Mouse (Mus musculus) heart, postnatal 10 days (tissue): Measurements from ENCODE around the gene Myrip. TPM values are rescaled to one million over a fixed set of nuclear protein-coding genes. Genes with fewer than 3 reads are reported as not detected.
A peak's percentile ranks its signal among the peaks of the same experiment; 100 is the strongest.
"Not testable (repeated sequence)": the region's sequence is repeated elsewhere in the genome, so short reads cannot be mapped to it uniquely, and the experiment has no call there.

Source experiments
- DNase-seq, 2 experiments: peaks; one replicate each; pipeline ENCODE4 v3.0.0; 2021
- intact Hi-C: fragments of 180-260 bp; cut with DNase I; formaldehyde crosslinking; loops from one replicate; pipeline ENCODE4 v1.15.1; 2025
- total RNA-seq, 2 experiments: library from RNA; stranded (reverse); gene quantifications; 2 replicates each; pipeline ENCODE4 v1.2.3; 2021

Gene Myrip
- 1 to 10 TPM; 2.3 to 3.8 TPM for total RNA-seq

DNA sequence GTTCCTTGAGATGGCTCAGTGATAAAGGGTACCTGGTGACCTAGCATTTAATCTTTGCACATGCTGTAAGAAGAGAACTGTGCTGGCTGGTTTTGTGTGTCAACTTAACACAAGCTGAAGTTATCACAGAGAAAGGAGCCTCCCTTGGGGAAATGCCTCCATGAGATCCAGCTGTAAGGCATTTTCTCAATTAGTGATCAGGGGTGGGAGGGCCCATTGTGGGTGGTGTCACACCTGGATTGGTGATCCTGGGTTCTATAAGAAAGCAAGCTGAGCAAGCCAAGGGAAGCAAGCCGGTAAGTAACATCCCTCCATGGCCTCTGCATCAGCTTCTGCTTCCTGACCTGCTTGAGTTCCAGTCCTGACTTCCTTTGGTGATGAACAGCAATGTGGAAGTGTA lies at the start of gene Myrip:
TSS of gene Myrip (plus strand) at position 301 of the 400 bp plus-strand sequence.
- DNase-seq, intact Hi-C loops: not testable (repeated sequence)

DNA sequence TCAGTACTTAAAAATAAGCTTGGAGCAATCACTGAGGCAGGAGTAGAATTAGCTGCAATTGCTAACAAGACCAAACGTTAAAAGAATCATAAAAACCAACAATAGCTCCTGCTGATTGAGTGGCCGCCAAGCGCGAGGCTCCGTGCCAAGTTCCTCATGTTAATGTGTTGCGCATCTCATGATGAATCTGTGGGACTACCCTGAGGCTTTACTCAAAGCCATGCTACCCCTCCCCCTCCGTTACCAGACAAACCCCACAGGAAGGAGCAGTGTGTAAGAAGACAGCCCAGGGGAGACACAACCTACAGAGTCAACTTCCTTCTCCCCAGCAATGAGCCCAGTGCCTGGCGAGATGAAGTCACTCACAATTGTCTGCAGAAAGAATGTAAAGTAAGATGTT lies 41.5 kb upstream of the Myrip start:
- DNase-seq: peak; percentile 39 to 42
- intact Hi-C loops: no loop called here

DNA sequence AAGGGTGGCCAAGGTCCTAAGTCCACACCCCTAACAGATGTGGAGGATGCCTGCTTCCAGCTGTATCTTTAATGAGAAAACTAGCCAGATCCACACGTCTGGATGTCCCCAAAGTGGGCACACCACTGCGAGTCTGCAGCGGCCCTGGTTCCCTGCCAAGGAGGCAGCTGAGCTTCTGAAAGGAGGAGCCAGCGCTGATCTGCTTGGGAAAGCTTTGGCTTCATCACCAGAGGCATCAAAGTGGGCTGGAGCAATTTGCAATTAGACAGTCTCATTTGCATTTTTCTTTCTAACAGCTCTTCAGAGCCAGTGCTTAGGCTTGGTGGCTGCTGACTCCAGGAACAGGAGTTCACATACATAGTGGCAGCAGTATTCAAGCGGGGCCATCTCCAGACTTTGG lies 37.3 kb upstream of the Myrip start:
- peak; percentile 9 to 29 for DNase-seq
- intact Hi-C loops: no loop called here

DNA sequence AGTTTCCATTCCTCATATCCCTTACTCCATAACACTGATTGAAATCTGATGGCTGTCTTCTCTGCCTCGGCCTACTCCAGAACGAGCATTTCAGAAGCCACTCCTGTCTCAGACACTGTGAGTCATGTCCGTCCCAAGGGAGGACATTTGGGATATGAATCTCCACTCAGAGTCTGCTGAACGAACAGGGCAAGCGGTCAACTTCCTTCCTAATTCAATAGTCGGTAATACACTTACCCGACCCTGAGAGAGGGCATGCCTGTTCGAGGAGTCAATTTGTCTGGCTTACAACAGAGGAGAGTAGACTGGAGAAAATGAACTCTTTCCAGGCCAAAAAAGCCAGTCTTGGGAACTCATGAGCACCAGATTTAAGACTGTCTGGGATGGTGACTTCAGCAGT lies 28.2 kb upstream of the Myrip start:
- DNase-seq: peak; percentile 42 to 46

DNA sequence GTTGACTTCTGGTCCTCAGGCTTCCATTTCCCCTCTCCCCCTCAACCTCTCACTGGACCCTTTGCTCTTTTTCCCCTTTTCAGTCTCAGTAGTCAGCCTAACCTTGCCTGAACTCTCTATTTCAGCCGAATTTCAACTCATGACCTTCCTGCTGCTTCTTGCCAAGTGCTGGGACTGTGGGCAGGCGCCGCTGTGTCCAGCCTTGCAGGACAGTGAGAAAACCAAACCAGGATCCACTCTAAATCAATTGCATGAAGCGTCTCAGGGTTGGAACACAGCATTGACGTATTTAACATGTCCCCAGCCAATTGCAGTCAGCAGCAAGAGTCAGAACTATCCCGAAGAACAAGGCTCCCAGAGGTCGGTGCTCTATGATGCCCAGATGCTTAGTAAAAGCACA lies 26.1 kb upstream of the Myrip start:
- intact Hi-C loops: no loop called here

More for the DNA sequence above, 28.2 kb upstream of the Myrip start:
- intact Hi-C loops: no loop called here

DNA sequence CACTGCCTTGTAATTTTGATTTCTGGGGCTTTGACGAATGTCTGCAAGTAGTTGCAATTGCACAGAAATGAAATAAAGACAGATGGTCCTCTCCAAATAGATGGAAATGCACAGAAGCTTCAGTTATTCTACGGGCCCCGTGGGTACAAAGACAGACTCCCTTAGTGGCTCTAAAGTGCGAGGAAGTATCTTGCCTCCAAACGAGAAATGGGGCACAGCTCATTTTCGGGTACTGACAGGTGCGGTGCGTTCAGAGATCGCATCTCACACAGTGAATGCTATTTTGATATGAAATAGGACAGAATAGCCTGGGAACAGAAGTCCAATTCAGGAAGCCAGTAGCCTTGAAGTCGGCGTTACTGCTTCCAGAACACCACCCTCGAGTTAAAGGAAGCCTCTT lies 20.2 kb upstream of the Myrip start:
- no peak for DNase-seq
- intact Hi-C loops: no loop called here

More for the DNA sequence above, 26.1 kb upstream of the Myrip start:
- DNase-seq: peak in 1 of 2 experiments; percentile 2

DNA sequence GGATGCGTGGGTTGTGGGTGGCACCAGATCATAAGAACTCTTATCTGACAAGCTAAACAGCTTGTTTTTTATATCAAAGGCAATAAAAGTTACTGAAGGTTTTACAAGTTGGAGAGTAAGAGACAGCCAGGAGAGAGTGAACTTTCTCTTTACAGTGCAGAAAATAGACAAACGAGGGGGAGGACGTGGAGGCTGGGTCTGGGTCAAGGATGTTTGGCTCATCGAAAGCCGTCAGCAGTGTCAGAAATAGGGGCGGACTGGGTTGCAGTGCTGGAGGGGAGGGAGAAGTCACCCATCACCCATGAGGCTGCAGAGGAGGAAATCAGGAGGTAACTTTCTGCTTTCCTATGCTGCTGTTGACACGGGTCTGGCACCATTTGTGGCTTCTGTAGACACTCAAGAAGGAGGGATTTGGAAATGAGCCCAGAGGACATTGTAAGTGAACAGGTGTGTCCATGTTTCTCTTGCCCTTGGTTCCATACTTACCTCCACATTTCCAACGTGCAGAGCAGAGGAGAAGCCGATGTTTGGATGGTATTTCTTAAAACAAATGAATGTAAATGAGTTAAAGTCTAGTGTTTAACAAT lies 18.8 kb upstream of the Myrip start:
- DNase-seq: no peak
- intact Hi-C loops: no loop called here

DNA sequence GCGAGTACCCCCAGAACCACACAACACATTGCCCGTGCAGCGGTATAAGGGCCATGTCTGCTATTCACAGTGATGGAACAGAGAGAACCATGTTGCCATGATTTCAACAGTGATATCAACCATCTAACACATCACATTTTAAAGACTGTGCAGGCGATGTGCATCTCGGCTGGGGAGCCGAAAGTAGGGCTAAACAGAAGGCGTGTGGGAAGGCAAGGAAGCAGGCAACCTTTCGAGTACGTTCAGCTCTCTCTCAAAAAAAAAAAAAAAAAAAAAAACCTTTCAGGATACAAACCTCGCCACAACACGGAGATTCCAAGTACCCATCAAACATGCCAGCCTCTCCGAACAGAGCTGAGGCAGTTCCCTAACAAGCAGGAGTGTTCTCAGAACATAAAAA lies 17.8 kb upstream of the Myrip start:
- DNase-seq: no peak
- intact Hi-C loops: no loop called here

DNA sequence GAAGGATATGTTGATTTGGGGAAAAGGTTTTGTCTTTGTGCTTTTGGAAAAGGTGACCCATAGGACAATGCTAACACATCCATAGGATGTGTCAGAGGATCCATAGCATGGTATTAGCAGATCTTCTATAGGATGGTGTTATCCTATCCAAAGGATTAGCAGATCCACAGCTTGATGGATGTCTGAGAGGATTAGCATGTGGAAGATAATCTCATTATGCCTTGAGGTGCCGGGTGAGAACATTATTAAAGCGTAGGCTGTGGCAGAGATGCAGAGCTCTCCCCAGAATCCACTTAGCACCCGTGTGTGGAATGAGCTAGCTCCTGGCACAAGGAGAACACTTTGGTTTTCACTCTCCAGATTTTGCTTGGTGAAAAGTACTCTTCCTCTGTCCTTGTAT lies 13.3 kb upstream of the Myrip start:
- no peak for DNase-seq
- intact Hi-C loops: loop anchor here (5.0 kb wide), 1 partner anchor 36 kb away; no protein-coding TSS in a partner anchor

DNA sequence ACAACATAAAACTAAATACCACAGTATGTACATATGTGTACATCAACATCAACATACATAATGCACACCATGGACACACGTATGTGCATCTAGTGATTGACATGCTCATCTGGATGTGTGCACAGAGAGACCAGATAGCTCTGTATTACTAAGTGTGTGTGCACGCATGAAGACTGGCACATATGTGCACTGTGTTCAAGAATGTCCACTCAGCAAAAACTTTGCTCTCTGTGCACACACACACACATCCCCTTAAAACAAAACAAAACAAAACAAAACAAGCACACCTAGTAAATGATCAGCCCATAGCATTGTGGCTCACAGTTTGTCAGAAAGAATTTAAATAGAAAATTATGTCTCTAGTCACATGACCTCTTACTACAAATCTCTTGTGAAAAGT lies 10.9 kb upstream of the Myrip start:
- DNase-seq: no peak
- intact Hi-C loops: no loop called here

DNA sequence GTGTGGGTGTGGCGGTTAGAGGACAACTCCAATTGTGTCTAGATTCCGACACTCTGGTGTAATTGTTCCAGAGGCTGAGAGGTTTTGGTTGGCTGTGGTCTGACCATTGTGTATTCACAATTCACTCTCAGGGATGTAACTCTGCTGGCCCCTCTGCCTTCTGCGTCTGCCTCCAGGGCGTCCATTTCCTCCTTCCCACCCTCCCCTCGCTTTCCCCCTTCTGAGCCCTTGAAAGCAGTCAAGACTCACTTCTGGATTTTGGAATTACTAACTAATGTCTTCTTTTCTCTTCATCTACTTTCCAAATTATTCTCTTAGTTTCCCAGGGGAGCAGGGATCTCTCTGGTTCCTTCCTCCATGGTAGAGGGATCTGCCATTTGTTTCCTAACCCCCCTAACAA lies 8.8 kb upstream of the Myrip start:
- no peak for DNase-seq
- intact Hi-C loops: no loop called here

DNA sequence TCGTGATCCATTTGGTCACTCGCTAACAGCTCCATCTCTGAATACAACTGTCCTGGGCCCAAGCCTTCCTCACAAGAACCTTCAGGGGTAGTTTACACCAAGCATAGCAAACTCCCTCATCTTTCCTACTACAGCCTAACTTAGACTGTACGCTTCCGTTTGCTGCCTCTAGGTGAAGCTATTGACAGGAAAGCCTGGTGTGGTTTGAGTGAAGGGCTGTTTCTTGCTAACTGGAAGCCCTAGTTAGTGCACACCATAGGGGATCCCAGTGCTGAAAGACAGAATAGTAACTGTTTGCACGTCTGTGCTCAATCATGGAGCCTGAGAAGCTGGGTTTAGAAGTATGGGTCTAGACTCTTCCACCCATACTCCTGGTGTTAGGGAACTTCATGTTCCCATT lies 5.8 kb upstream of the Myrip start:
- peak; percentile 11 to 30 for DNase-seq
- intact Hi-C loops: no loop called here

DNA sequence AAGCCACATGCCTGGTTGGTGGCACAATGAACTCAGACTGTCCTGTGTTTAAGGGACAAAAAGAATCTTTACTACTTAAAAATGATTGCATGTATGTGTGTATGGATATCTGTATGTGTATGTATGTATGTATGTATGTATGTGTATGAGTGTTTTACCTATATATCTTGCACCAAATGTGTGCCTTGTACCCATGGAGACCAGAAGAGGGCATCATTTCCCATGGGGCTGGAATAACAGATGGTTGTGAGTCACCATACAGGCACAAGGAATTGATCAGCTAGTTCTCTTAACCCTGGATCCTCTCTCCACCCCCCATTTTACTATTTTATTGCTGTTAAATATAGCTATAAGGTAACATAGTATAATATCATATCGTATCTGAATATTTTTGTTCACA lies 4.4 kb upstream of the Myrip start:
- DNase-seq: no peak
- intact Hi-C loops: loop anchor here (2.0 kb wide), 1 partner anchor 80 kb away; no protein-coding TSS in a partner anchor

DNA sequence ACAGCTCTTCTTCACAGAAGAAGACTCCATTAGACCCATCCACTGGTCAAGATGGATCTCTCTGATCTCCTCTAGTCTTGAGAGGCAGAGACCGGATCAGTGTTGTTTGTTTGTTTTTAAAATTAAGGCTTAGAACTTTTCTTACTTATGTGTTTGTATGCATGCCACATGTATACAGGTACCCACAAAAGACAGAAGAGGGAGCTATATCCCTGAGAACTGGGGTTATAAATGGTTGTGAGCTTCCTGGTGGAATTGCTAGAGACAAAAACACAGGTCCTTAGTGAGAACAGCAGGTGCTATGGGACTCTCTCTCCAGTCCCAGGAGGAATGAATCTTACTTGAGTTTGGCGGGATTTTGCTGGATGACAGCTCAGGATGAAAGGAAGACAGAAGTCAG lies 1.9 kb upstream of the Myrip start:
- DNase-seq: no peak
- intact Hi-C loops: no loop called here

DNA sequence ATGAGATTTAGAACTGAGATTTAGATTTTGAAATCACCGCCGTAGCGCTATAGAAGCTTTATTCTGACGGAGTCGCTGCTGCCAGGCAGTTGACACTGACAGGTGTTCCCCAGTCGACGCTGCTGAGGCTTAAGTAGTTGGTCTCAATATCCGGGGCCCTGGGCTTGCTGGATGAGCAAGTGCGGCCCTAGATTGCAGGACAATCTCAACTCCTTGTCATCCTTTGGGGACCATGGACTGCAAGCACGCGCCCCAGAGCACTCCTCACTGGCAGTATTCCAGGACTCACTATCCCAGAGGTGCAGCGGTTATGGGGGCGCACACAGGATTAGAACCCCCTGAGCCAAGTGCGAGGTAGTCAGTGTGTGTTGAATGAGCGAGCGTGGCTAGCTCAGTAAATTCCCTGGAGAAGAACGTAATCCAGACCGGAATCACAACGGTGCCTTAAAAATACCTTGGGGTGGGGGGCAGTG lies 1.7 kb downstream of the Myrip start:
- no peak for DNase-seq
- intact Hi-C loops: no loop called here

DNA sequence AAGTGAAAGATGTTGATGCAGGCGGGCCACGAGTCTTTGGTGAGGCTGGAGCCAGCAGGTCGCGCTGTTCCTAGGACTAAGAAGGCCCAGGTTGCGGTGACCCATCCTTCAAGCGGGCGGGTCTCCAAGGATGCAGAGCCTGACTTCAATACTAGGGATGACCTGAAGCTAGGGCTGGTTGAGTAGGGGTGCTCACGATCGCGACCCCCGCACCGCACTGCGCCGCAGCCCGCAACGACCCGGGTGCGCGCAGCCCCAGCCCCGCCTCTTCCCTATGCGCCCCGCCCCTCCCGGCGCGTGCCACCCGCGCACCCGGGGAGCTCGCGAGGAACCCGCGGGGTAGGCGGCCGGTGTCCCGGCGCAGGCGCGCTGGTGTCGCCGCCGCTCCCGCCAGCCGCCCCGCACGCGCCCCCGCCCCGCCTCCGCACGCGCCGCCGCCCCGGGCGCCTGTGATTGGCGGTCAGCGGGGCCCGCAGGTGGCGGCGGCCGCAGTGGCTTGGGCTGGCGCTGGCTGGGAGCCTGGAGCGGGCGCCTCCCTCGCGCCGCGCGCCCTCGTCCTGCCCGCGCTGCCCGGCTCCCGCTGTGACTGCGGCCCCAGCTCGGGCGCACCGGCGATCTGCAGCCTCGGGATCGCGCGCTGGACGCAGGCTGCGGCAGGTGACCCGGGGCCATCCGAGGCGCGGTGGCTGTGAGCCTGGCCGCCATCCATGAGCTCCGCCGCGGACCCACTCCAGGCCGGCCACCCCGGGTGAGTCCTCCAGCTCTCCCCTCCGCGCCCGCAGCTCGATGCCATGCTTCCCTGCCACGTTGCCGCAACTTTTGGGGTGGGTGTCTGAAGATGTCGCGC lies 2.4 kb downstream of the Myrip start:
- intact Hi-C loops: no loop called here

DNA sequence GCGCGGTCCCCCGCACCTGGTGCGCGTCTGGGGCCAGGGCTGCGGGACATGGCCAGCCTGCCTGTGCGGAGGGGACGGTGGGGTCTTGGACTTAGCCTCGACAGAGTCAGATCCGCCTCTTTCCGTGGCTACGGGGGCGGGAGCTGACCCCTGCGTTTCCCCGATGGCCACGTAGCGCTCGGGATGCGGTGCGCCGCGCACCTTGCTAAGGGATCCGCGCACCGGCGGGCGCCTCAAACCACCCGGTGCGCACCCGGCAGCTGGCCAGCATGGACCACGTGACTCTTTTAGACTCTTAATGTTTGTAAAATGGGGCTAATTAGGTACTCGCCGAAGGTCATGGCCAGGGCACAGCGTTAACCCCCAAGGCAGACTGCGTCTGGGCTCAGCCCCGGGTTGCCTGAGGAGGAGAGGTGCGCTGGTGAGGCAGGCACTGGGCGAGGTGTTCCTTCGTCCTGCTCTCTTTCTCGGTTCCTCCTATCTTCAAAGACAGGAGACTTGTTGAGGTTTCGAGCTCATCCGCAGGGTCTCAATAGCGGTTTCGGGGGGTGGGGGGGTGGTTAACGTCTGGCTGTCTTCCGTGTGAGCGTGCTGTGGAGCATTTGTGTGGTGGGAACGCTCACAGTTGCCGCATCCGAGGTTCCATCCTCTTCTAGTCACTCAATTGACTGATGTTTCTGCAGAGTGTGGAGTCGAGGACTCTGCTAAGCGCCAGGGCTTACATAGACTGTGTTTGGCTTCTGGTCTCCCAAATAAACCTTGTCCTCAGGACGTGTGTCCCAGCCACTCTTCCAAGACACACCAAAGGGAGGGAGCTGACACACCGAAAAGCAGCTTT lies 3.2 kb downstream of the Myrip start:
- intact Hi-C loops: no loop called here
- peak; percentile 4 to 19 for DNase-seq

More for the DNA sequence above, 2.4 kb downstream of the Myrip start:
- DNase-seq: peak; percentile 36 to 60

DNA sequence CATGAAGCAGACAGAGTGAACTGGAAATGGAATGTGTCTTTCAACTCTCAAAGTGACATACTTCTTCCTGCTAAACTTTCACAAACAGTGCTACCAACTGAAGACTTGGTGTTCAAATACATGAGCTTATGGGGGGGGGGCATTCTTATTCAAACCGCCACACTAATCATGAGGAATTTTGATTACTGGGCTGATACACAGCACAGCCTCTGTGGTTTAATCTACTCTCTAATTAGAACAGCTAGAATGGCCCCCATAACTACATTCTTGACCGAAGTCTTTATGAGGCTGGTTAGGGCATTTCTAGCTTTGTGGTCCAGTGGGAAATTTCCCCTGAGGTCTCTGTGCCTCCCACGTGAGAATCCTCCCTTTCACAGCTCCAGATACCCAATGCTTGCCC lies 13.9 kb downstream of the Myrip start:
- intact Hi-C loops: no loop called here
- no peak for DNase-seq

DNA sequence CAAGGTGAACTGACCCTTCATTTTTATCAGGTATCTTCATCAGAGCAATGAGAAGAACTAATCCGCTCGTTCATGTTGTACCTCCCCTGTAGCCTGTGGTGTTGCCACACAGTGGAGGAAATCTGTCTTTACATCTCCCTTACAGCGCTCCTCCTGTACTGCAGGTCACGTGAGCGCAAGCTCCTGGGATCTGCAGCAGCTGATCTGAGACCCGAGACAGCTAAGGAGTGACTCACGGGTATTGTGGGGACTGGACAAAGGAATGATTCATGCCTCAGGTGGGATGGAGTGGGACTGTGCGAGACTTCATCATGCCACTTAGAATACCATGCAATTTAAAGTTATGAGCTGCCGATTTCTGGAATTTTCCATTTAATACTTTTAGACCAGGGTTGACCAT lies 17.8 kb downstream of the Myrip start:
- DNase-seq: no peak
- intact Hi-C loops: no loop called here

DNA sequence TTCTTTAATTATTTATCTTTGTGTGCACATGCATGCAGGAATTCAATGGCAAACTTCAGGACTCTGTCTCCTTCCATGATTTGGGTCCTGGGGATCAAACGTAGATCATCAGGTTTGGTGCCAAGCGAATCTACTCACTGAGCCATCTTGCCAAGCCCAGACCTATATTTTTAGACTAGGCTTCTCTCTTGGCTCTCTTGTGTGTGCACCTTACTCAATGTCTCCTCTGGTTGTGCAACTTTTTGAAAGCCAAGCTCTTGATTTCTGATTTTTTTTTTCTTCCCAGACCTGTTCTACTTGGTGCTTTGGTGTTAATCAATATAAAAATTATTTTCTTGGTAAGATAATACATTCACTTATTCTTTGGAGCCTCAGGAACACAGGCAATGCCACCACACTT lies 19.3 kb downstream of the Myrip start:
- DNase-seq: no peak
- intact Hi-C loops: no loop called here
